Mouse (Mus musculus) ovary, adult 18-20 months (tissue): Measurements from ENCODE around the gene Olfr896-ps1.

Experiments used
- DNase-seq: peaks from one replicate; pipeline ENCODE4 v3.0.0; 2022; ENCODE audit warnings: low spot score, mixed read lengths

Gene Olfr896-ps1

DNA sequence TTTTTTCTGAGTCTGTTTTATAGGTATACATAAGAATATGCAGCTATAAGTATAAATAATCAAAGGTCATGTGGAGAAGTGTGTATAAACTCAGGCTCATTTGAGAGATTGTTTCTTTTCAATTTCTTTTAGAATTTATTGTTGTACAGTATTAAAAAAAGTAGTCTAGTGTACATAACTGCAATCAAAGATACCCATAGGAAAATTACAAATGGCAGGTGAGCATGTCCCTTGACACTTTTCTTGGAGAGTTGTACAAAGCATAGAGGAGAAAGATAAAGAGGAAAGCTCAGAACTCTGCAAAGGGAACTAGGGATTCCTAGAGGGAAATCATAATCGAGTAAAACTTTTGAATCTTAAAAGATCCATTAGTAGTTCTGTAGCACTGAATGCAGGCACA is at the start of gene Olfr896-ps1:
TSS of gene Olfr896-ps1 (plus strand) at position 301 of the 400 bp plus-strand sequence.
- no peak for DNase-seq

DNA sequence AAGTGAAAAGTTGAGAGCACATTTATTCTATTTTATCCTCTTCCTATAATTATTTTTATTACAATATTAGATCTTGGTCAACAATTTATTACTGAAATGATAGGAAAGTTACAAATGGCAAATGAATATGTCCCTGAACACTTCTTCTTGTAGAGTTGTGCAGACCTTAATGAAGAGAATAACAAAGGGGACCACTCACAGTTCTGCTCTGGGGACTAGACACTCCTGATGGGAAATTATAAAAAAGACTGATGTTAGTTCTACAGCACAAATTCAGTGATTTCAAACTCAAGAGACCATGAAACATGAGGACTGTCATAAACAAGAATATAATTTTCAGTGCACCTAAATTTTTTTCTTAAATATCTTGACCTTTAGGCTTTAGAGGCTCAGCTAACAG is 38.4 kb upstream of the Olfr896-ps1 start, which contains the start of gene Olfr143:
TSS of gene Olfr143 (plus strand) at position 301 of the 400 bp plus-strand sequence.
- DNase-seq: no peak

DNA sequence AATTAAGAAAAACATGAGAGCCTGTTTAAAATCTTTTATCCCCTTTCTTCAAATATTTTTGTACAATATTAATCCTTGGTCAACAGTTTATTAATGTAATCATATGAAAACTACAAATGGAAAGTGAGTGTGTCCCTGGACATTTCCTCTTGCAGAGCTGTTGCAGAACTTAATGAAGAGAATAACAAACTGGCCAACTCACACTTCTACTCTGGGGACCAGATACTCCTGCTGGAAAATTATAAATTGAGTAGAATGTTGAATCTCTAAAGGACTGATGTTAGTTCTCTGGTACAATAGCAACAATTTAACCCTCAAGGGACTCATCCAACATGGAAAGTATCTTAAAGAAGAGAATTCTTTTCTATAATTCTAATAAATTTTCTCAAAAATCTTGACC is 23.4 kb upstream of the Olfr896-ps1 start, which contains the start of gene Olfr895:
TSS of gene Olfr895 (plus strand) at position 301 of the 400 bp plus-strand sequence.
- no peak for DNase-seq

- no peak for DNase-seq
Measured at GRCm38 (mm10) chr9:38328760-38329159, 37.9 kb downstream of the Olfr896-ps1 start, which contains the start of gene Olfr25. Olfr25 (plus strand) TSS chr9:38329060.
